Mouse (Mus musculus): Measurements from ENCODE around the gene Vamp2. TPM values are rescaled to one million over a fixed set of nuclear protein-coding genes. Genes with fewer than 3 reads are reported as not detected.

Gene Vamp2
- polyA plus RNA-seq, 1 experiment = 51.8 TPM

- H3ac ChIP-seq (ENCODE audit: control insufficient read depth, insufficient read length) = no peak overlapping the region
- H3K4me3 ChIP-seq = peak overlapping the region; percentile 0
- TF ChIP-seq MYOD1 (IDR thresholded peaks at IDR 0.05; ENCODE audit: control insufficient read depth in 1 of 3, insufficient read length in 2 of 3, low read depth in 2 of 3) (no peak), MAX (IDR thresholded peaks at IDR 0.05; ENCODE audit: low read depth) (no peak), SRF (IDR thresholded peaks at IDR 0.05; ENCODE audit: control insufficient read depth, insufficient read length, low read depth) (no peak), POLR2A (IDR thresholded peaks at IDR 0.05; ENCODE audit: insufficient read length, low read depth) (no peak), REST (IDR thresholded peaks at IDR 0.05; ENCODE audit: insufficient read depth, insufficient read length) (no peak), USF1 (IDR thresholded peaks at IDR 0.05; ENCODE audit: low read depth) (no peak), MYOG (IDR thresholded peaks at IDR 0.05; ENCODE audit: control insufficient read depth in 1 of 3, insufficient read depth in 1 of 3, insufficient read length in 2 of 3, low read depth in 2 of 3) (no peak), TCF12 (IDR thresholded peaks at IDR 0.05; ENCODE audit: insufficient read depth, poor library complexity, severe bottlenecking) (no peak), CEBPB (IDR thresholded peaks at IDR 0.05; ENCODE audit: insufficient read depth, poor library complexity, severe bottlenecking) (no peak), TCF3 (IDR thresholded peaks at IDR 0.05; ENCODE audit: insufficient read length, low read depth) (no peak), E2F4 (IDR thresholded peaks at IDR 0.05; ENCODE audit: insufficient read depth) (no peak), POLR2AphosphoS2 (IDR thresholded peaks at IDR 0.05; ENCODE audit: insufficient read length, low read depth) (no peak)
These were observed 16.1 kb upstream of the Vamp2 start for GRCm38 (mm10) chr11:69072234-69072633.

GRCm38 (mm10) chr11:69072666-69073064 is 15.6 kb upstream of the Vamp2 start:
- Histone ChIP-seq H3K27me3 (ENCODE audit: control insufficient read depth, insufficient read depth, insufficient read length) (no peaks in the 10 kb centered on the region), H3K4me3 (peak overlapping the region; percentile 0), H3ac (ENCODE audit: control insufficient read depth, insufficient read length) (no peak overlapping the region), H3K36me3 (ENCODE audit: control insufficient read depth, insufficient read depth) (no peaks in the 10 kb centered on the region), H3K79me2 (ENCODE audit: control insufficient read depth, insufficient read depth) (no peaks in the 10 kb centered on the region), H3K4me2 (ENCODE audit: low read depth) (peak overlapping the region; percentile 92)
- TF ChIP-seq MYOD1 (IDR thresholded peaks at IDR 0.05; ENCODE audit: control insufficient read depth in 1 of 3, insufficient read length in 2 of 3, low read depth in 2 of 3) (no peak), USF1 (IDR thresholded peaks at IDR 0.05; ENCODE audit: low read depth) (no peak), POLR2A (IDR thresholded peaks at IDR 0.05; ENCODE audit: insufficient read length, low read depth) (no peak), CEBPB (IDR thresholded peaks at IDR 0.05; ENCODE audit: insufficient read depth, poor library complexity, severe bottlenecking) (no peak), TCF12 (IDR thresholded peaks at IDR 0.05; ENCODE audit: insufficient read depth, poor library complexity, severe bottlenecking) (no peak)

More at GRCm38 (mm10) chr11:69072234-69072633, 16.1 kb upstream of the Vamp2 start:
- no peaks in the 10 kb centered on the region for H3K36me3 ChIP-seq (ENCODE audit: control insufficient read depth, insufficient read depth)
- H3K79me2 ChIP-seq (ENCODE audit: control insufficient read depth, insufficient read depth) = no peaks in the 10 kb centered on the region
- H3K27me3 ChIP-seq (ENCODE audit: control insufficient read depth, insufficient read depth, insufficient read length) = no peaks in the 10 kb centered on the region
- peak overlapping the region; percentile 92 for H3K4me2 ChIP-seq (ENCODE audit: low read depth)

GRCm38 (mm10) chr11:69073065-69073888 is 15.0 kb upstream of the Vamp2 start:
- Histone ChIP-seq H3K4me2 (ENCODE audit: low read depth) (peak overlapping the region; percentile 92), H3K4me3 (peak overlapping the region; percentile 0), H3K36me3 (ENCODE audit: control insufficient read depth, insufficient read depth) (no peaks in the 10 kb centered on the region), H3K27me3 (ENCODE audit: control insufficient read depth, insufficient read depth, insufficient read length) (no peaks in the 10 kb centered on the region), H3K79me2 (ENCODE audit: control insufficient read depth, insufficient read depth) (no peaks in the 10 kb centered on the region), H3ac (ENCODE audit: control insufficient read depth, insufficient read length) (no peak overlapping the region)
- no peak for TF ChIP-seq SRF (IDR thresholded peaks at IDR 0.05; ENCODE audit: control insufficient read depth, insufficient read length, low read depth)
- peak; percentile 70; the same call in 1 of the 2 replicates for TF ChIP-seq CEBPB (IDR thresholded peaks at IDR 0.05; ENCODE audit: insufficient read depth, poor library complexity, severe bottlenecking)
- peak; percentile 85 for TF ChIP-seq POLR2A (IDR thresholded peaks at IDR 0.05; ENCODE audit: insufficient read length, low read depth)
- TF ChIP-seq POLR2AphosphoS2 (IDR thresholded peaks at IDR 0.05; ENCODE audit: insufficient read length, low read depth) = peak; percentile 86
- TF ChIP-seq E2F4 (IDR thresholded peaks at IDR 0.05; ENCODE audit: insufficient read depth) = no peak
- no peak for TF ChIP-seq MYOG (IDR thresholded peaks at IDR 0.05; ENCODE audit: control insufficient read depth in 1 of 3, insufficient read depth in 1 of 3, insufficient read length in 2 of 3, low read depth in 2 of 3)

- Histone ChIP-seq H3K4me2 (ENCODE audit: low read depth) (peak overlapping the region; percentile 21), H3K36me3 (ENCODE audit: control insufficient read depth, insufficient read depth) (no peaks in the 10 kb centered on the region), H3ac (ENCODE audit: control insufficient read depth, insufficient read length) (no peak overlapping the region), H3K4me3 (no peak overlapping the region), H3K27me3 (ENCODE audit: control insufficient read depth, insufficient read depth, insufficient read length) (no peaks in the 10 kb centered on the region), H3K79me2 (ENCODE audit: control insufficient read depth, insufficient read depth) (no peaks in the 10 kb centered on the region)
- TF ChIP-seq CEBPB (IDR thresholded peaks at IDR 0.05; ENCODE audit: insufficient read depth, poor library complexity, severe bottlenecking) = no peak
- no peak for TF ChIP-seq POLR2A (IDR thresholded peaks at IDR 0.05; ENCODE audit: insufficient read length, low read depth)
- no peak for TF ChIP-seq TCF3 (IDR thresholded peaks at IDR 0.05; ENCODE audit: insufficient read length, low read depth)
- TF ChIP-seq MYOD1 (IDR thresholded peaks at IDR 0.05; ENCODE audit: control insufficient read depth in 1 of 3, insufficient read length in 2 of 3, low read depth in 2 of 3) = no peak
- TF ChIP-seq TCF12 (IDR thresholded peaks at IDR 0.05; ENCODE audit: insufficient read depth, poor library complexity, severe bottlenecking) = no peak
- no peak for TF ChIP-seq MAX (IDR thresholded peaks at IDR 0.05; ENCODE audit: low read depth)
These were observed 14.1 kb upstream of the Vamp2 start for GRCm38 (mm10) chr11:69073951-69074775.

- Histone ChIP-seq H3K27me3 (ENCODE audit: control insufficient read depth, insufficient read depth, insufficient read length) (no peaks in the 10 kb centered on the region), H3K4me3 (no peak overlapping the region), H3K36me3 (ENCODE audit: control insufficient read depth, insufficient read depth) (no peaks in the 10 kb centered on the region), H3K79me2 (ENCODE audit: control insufficient read depth, insufficient read depth) (no peaks in the 10 kb centered on the region), H3K4me2 (ENCODE audit: low read depth) (no peak overlapping the region), H3ac (ENCODE audit: control insufficient read depth, insufficient read length) (no peak overlapping the region)
- TF ChIP-seq TCF3 (IDR thresholded peaks at IDR 0.05; ENCODE audit: insufficient read length, low read depth) (no peak), TCF12 (IDR thresholded peaks at IDR 0.05; ENCODE audit: insufficient read depth, poor library complexity, severe bottlenecking) (no peak), MYOG (IDR thresholded peaks at IDR 0.05; ENCODE audit: control insufficient read depth in 1 of 3, insufficient read depth in 1 of 3, insufficient read length in 2 of 3, low read depth in 2 of 3) (no peak), POLR2A (IDR thresholded peaks at IDR 0.05; ENCODE audit: insufficient read length, low read depth) (no peak), REST (IDR thresholded peaks at IDR 0.05; ENCODE audit: insufficient read depth, insufficient read length) (no peak), POLR2AphosphoS2 (IDR thresholded peaks at IDR 0.05; ENCODE audit: insufficient read length, low read depth) (no peak), SRF (IDR thresholded peaks at IDR 0.05; ENCODE audit: control insufficient read depth, insufficient read length, low read depth) (no peak), MAX (IDR thresholded peaks at IDR 0.05; ENCODE audit: low read depth) (no peak), USF1 (IDR thresholded peaks at IDR 0.05; ENCODE audit: low read depth) (no peak), CEBPB (IDR thresholded peaks at IDR 0.05; ENCODE audit: insufficient read depth, poor library complexity, severe bottlenecking) (no peak), MYOD1 (IDR thresholded peaks at IDR 0.05; ENCODE audit: control insufficient read depth in 1 of 3, insufficient read length in 2 of 3, low read depth in 2 of 3) (no peak)
These were observed 13.6 kb upstream of the Vamp2 start for GRCm38 (mm10) chr11:69074776-69075069.
